In genomic region chr7:145019137-145019536, GRCm38 (mm10) we compare ENCODE assay signal across 22 mouse cellular contexts.
A peak's percentile ranks its signal among the peaks of the same experiment; 100 is the strongest.
DNase-seq lines count a peak whose midpoint lies in the region; ATAC-seq lines count a peak whose summit lies in the region.
"Had no signal": no experiment of that assay in that cellular context is flagged by ENCODE, and none has a peak within 500 bp of the region (broad histone marks: within the 10 kb centered on the region; RNA-seq: fewer than 3 reads in every experiment).

No protein-coding gene starts in this region.

- H3K4me3 ChIP-seq in hindbrain, embryonic 14.5 days (replicated peaks; ENCODE audit: low read length): no peak overlapping the region
- no peak overlapping the region for H3K4me3 ChIP-seq in hindbrain, embryonic 16.5 days (ENCODE audit: low read length)
- H3K4me3 ChIP-seq: embryonic facial prominence, embryonic 13.5 days; gastrocnemius, adult 2 months; heart, adult 2 months; heart, embryonic 15.5 days; lung, embryonic 15.5 days; neural tube, embryonic 12.5 days had no signal

- 0 out of 2 replicates have a peak, but pooled peaks cover 4% of the 10 kb centered on the region for H3K4me1 ChIP-seq in hindbrain, embryonic 14.5 days (replicated peaks; ENCODE audit: control insufficient read depth, insufficient read depth, low read length)
- peaks cover 4% of the 10 kb centered on the region for H3K4me1 ChIP-seq in hindbrain, embryonic 16.5 days (ENCODE audit: control insufficient read depth, insufficient read depth, low read depth, low read length)
- H3K4me1 ChIP-seq: embryonic facial prominence, embryonic 13.5 days; heart, embryonic 15.5 days had no signal

- 74% methylated on average over 2 of the region's 2 CpGs for WGBS in hindbrain, embryonic 14.5 days
- WGBS in hindbrain, embryonic 16.5 days: 63% methylated on average over 2 of the region's 2 CpGs

- no peak overlapping the region for H3K4me2 ChIP-seq in hindbrain, embryonic 14.5 days (replicated peaks)
- H3K4me2 ChIP-seq in hindbrain, embryonic 16.5 days (ENCODE audit: low read length): no peak overlapping the region
- H3K4me2 ChIP-seq: embryonic facial prominence, embryonic 13.5 days; heart, embryonic 15.5 days; lung, embryonic 15.5 days; neural tube, embryonic 12.5 days had no signal

- no peaks in the 10 kb centered on the region for H3K27me3 ChIP-seq in hindbrain, embryonic 14.5 days (ENCODE audit: control insufficient read depth, insufficient read depth, low read length)
- no peaks in the 10 kb centered on the region for H3K27me3 ChIP-seq in hindbrain, embryonic 16.5 days (replicated peaks; ENCODE audit: control insufficient read depth, insufficient read depth, low read length)
- H3K27me3 ChIP-seq: embryonic facial prominence, embryonic 13.5 days; heart, embryonic 15.5 days; lung, embryonic 15.5 days; neural tube, embryonic 12.5 days had no signal

- no peak overlapping the region for H3K27ac ChIP-seq in hindbrain, embryonic 14.5 days
- H3K27ac ChIP-seq in hindbrain, embryonic 16.5 days (ENCODE audit: low read depth, low read length): no peak overlapping the region
- H3K27ac ChIP-seq: embryonic facial prominence, embryonic 13.5 days; gastrocnemius, adult 2 months; heart, adult 2 months; heart, embryonic 15.5 days; liver, embryonic 14.5 days; lung, embryonic 15.5 days; neural tube, embryonic 12.5 days had no signal

- H3K9ac ChIP-seq in hindbrain, embryonic 14.5 days: no peak overlapping the region
- H3K9ac ChIP-seq in hindbrain, embryonic 16.5 days (ENCODE audit: low read depth, low read length): no peak overlapping the region
- H3K9ac ChIP-seq: embryonic facial prominence, embryonic 13.5 days; heart, embryonic 15.5 days; liver, embryonic 14.5 days; lung, embryonic 15.5 days; neural tube, embryonic 12.5 days had no signal

- no peak for ATAC-seq in hindbrain, embryonic 14.5 days (ENCODE audit: low FRiP score)
- no peak for ATAC-seq in hindbrain, embryonic 16.5 days
- ATAC-seq: inflammation-experienced regulatory T-cells, adult 6 months had no signal

- H3K9me3 ChIP-seq in hindbrain, embryonic 14.5 days (ENCODE audit: control insufficient read depth, low read length): no peaks in the 10 kb centered on the region
- H3K9me3 ChIP-seq in hindbrain, embryonic 16.5 days (ENCODE audit: control insufficient read depth, low read length): no peaks in the 10 kb centered on the region
- H3K9me3 ChIP-seq: embryonic facial prominence, embryonic 13.5 days; heart, embryonic 15.5 days; lung, embryonic 15.5 days; neural tube, embryonic 12.5 days had no signal

- peak; percentile 36 for DNase-seq in hindbrain, embryonic 14.5 days (ENCODE audit: low spot score)
- DNase-seq in right cerebral cortex, adult 18-20 months: peak; percentile 3
- no peak for DNase-seq in right cerebral cortex, postnatal 36 days (ENCODE audit: low spot score in 2 of 2)
- DNase-seq in right cerebral cortex, adult 2 months (ENCODE audit: low spot score in 2 of 2): peak; percentile 9 to 27
- DNase-seq in Muller cell, postnatal 12 days (ENCODE audit: inconsistent ontology term): no peak
- DNase-seq in kidney, adult 8-10 months: no peak
- DNase-seq: adrenal gland, postnatal 25 days; cerebellum, adult 11-12 months; cerebellum, postnatal 14 days; gastrocnemius, adult 2 months; heart, adult 2 months; kidney, adult 2 months; kidney, postnatal 25 days; lung, postnatal 4 days; thymus, postnatal 14 days had no signal

- H3K36me3 ChIP-seq in hindbrain, embryonic 14.5 days (replicated peaks; ENCODE audit: control insufficient read depth, insufficient read depth): no peaks in the 10 kb centered on the region
- H3K36me3 ChIP-seq in hindbrain, embryonic 16.5 days (ENCODE audit: control insufficient read depth, insufficient read depth, low read length): no peaks in the 10 kb centered on the region
- H3K36me3 ChIP-seq: embryonic facial prominence, embryonic 13.5 days; heart, embryonic 15.5 days; lung, embryonic 15.5 days; neural tube, embryonic 12.5 days had no signal

Comparison
In these comparisons a context has a peak if more than half of its experiments do, and no peak if none do; other contexts are left out.
1. DNase-seq: peak in hindbrain, embryonic 14.5 days (single experiment), right cerebral cortex, adult 18-20 months (single experiment) and right cerebral cortex, adult 2 months (2 of 2); none in right cerebral cortex, postnatal 36 days (0 of 2), Muller cell, postnatal 12 days (single experiment) and kidney, adult 8-10 months (0 of 2).